Mouse (Mus musculus) urinary bladder, postnatal 10 days (tissue): ENCODE results near the gene S100pbp.
"Not testable (repeated sequence)": the region's sequence is repeated elsewhere in the genome, so short reads cannot be mapped to it uniquely, and the experiment has no call there.

ENCODE experiments used
- DNase-seq: peaks from one replicate; pipeline ENCODE4 v3.0.0; 2022; ENCODE audit warnings: low spot score

The S100pbp gene

GRCm38 (mm10) chr4:129220376-129221089 is 31.0 kb upstream of the S100pbp start:
- no peak for DNase-seq

GRCm38 (mm10) chr4:129219198-129219597 is 29.7 kb upstream of the S100pbp start:
- no peak for DNase-seq

- DNase-seq, result no peak
Measured at GRCm38 (mm10) chr4:129218569-129219175, 29.1 kb upstream of the S100pbp start.

GRCm38 (mm10) chr4:129212486-129212885 is 23.0 kb upstream of the S100pbp start:
- DNase-seq, result not testable (repeated sequence)

GRCm38 (mm10) chr4:129211461-129211860 is 21.9 kb upstream of the S100pbp start:
- DNase-seq, result no peak

- DNase-seq, result no peak
Measured at GRCm38 (mm10) chr4:129209504-129209903, 20.0 kb upstream of the S100pbp start.

GRCm38 (mm10) chr4:129206792-129207191 is 17.3 kb upstream of the S100pbp start:
- DNase-seq, result no peak

GRCm38 (mm10) chr4:129204655-129205054 is 15.1 kb upstream of the S100pbp start:
- no peak for DNase-seq

GRCm38 (mm10) chr4:129197514-129197913 is 8.0 kb upstream of the S100pbp start:
- DNase-seq, result no peak

GRCm38 (mm10) chr4:129194280-129194679 is 4.8 kb upstream of the S100pbp start:
- DNase-seq, result no peak

- no peak for DNase-seq
Measured at GRCm38 (mm10) chr4:129191691-129192090, 2.2 kb upstream of the S100pbp start.

GRCm38 (mm10) chr4:129190538-129190937 is 1.0 kb upstream of the S100pbp start:
- DNase-seq, result no peak

- DNase-seq, result peak; percentile 18
Measured at GRCm38 (mm10) chr4:129188803-129189541, 555 bp downstream of the S100pbp start.

GRCm38 (mm10) chr4:129188041-129188659 is 1.4 kb downstream of the S100pbp start:
- DNase-seq, result no peak

- no peak for DNase-seq
Measured at GRCm38 (mm10) chr4:129179560-129179959, 10.0 kb downstream of the S100pbp start.

- no peak for DNase-seq
Measured at GRCm38 (mm10) chr4:129172529-129172928, 17.0 kb downstream of the S100pbp start.

- DNase-seq, result no peak
Measured at GRCm38 (mm10) chr4:129161581-129162255, 27.8 kb downstream of the S100pbp start.

- DNase-seq, result no peak
Measured at GRCm38 (mm10) chr4:129161076-129161475, 28.5 kb downstream of the S100pbp start.

- DNase-seq, result no peak
Measured at GRCm38 (mm10) chr4:129158549-129158948, 31.0 kb downstream of the S100pbp start.

- DNase-seq, result no peak
Measured at GRCm38 (mm10) chr4:129157541-129157940, 32.0 kb downstream of the S100pbp start.

- no peak for DNase-seq
Measured at GRCm38 (mm10) chr4:129151276-129151811, 38.2 kb downstream of the S100pbp start.

GRCm38 (mm10) chr4:129149321-129149720 is 40.2 kb downstream of the S100pbp start:
- no peak for DNase-seq
